Mouse (Mus musculus): ENCODE results near the gene Map3k9. TPM values are rescaled to one million over a fixed set of nuclear protein-coding genes. Genes with fewer than 3 reads are reported as not detected.

Gene Map3k9
- polyA plus RNA-seq, 1 experiment from 2014 or later = 0.52 TPM

GRCm38 (mm10) chr12:81806759-81807528 is 26.0 kb upstream of the Map3k9 start:
- Histone ChIP-seq H3K4me3 (peak overlapping the region; percentile 41), H3K27me3 (no peaks in the 10 kb centered on the region), H3K4me1 (peaks cover 6% of the 10 kb centered on the region; the same call in 1 of the 2 replicates), H3K27ac (no peak overlapping the region), H3K36me3 (no peaks in the 10 kb centered on the region), H3K9me3 (no peaks in the 10 kb centered on the region), H3K9ac (peak overlapping the region; percentile 45; the same call in 1 of the 2 replicates), H3K4me2 (replicated peaks) (peak overlapping the region; percentile 70)
- WGBS = 22% methylated on average over 17 of the region's 17 CpGs
- ATAC-seq (ENCODE audit: low FRiP score, low read depth) = no peak

GRCm38 (mm10) chr12:81806114-81806513 is 25.1 kb upstream of the Map3k9 start:
- Histone ChIP-seq H3K9ac (no peak overlapping the region), H3K4me1 (peaks cover 6% of the 10 kb centered on the region; the same call in 1 of the 2 replicates), H3K36me3 (no peaks in the 10 kb centered on the region), H3K27ac (no peak overlapping the region), H3K9me3 (no peaks in the 10 kb centered on the region), H3K4me3 (no peak overlapping the region), H3K27me3 (no peaks in the 10 kb centered on the region), H3K4me2 (replicated peaks) (no peak overlapping the region)
- no peak for ATAC-seq (ENCODE audit: low FRiP score, low read depth)
- WGBS = 87% methylated on average over 5 of the region's 5 CpGs

GRCm38 (mm10) chr12:81803803-81804202 is 22.8 kb upstream of the Map3k9 start:
- 66% methylated on average over 7 of the region's 7 CpGs for WGBS
- Histone ChIP-seq H3K36me3 (no peaks in the 10 kb centered on the region), H3K9me3 (no peaks in the 10 kb centered on the region), H3K4me3 (no peak overlapping the region), H3K27ac (no peak overlapping the region), H3K9ac (no peak overlapping the region), H3K4me2 (replicated peaks) (no peak overlapping the region), H3K27me3 (no peaks in the 10 kb centered on the region), H3K4me1 (peaks cover 6% of the 10 kb centered on the region; the same call in 1 of the 2 replicates)
- ATAC-seq (ENCODE audit: low FRiP score, low read depth) = no peak

- Histone ChIP-seq H3K9me3 (no peaks in the 10 kb centered on the region), H3K4me2 (replicated peaks) (no peak overlapping the region), H3K4me3 (no peak overlapping the region), H3K9ac (no peak overlapping the region), H3K4me1 (peaks cover 6% of the 10 kb centered on the region; the same call in 1 of the 2 replicates), H3K27me3 (no peaks in the 10 kb centered on the region), H3K36me3 (no peaks in the 10 kb centered on the region), H3K27ac (no peak overlapping the region)
- no peak for ATAC-seq (ENCODE audit: low FRiP score, low read depth)
- WGBS = 96% methylated on average over 3 of the region's 3 CpGs
Measured at GRCm38 (mm10) chr12:81803016-81803415, 22.0 kb upstream of the Map3k9 start.

- H3K9ac ChIP-seq = no peak overlapping the region
- ATAC-seq (ENCODE audit: low FRiP score, low read depth) = no peak
- H3K4me2 ChIP-seq (replicated peaks) = no peak overlapping the region
- no peak overlapping the region for H3K27ac ChIP-seq
- no peaks in the 10 kb centered on the region for H3K4me1 ChIP-seq
- H3K9me3 ChIP-seq = no peaks in the 10 kb centered on the region
- H3K27me3 ChIP-seq = no peaks in the 10 kb centered on the region
- no peak overlapping the region for H3K4me3 ChIP-seq
- H3K36me3 ChIP-seq = no peaks in the 10 kb centered on the region
- WGBS = 79% methylated on average over 9 of the region's 9 CpGs
Measured at GRCm38 (mm10) chr12:81801134-81801533, 20.2 kb upstream of the Map3k9 start.

GRCm38 (mm10) chr12:81796541-81796940 is 15.6 kb upstream of the Map3k9 start:
- Histone ChIP-seq H3K4me3 (no peak overlapping the region), H3K9me3 (no peaks in the 10 kb centered on the region), H3K9ac (no peak overlapping the region), H3K27me3 (no peaks in the 10 kb centered on the region; the same call in 1 of the 2 replicates), H3K27ac (no peak overlapping the region), H3K36me3 (no peaks in the 10 kb centered on the region), H3K4me1 (no peaks in the 10 kb centered on the region), H3K4me2 (replicated peaks) (no peak overlapping the region)
- no peak for ATAC-seq (ENCODE audit: low FRiP score, low read depth)
- 10% methylated on average over 7 of the region's 7 CpGs for WGBS

- WGBS = 63% methylated on average over 6 of the region's 6 CpGs
- no peaks in the 10 kb centered on the region; the same call in 1 of the 2 replicates for H3K27me3 ChIP-seq
- no peaks in the 10 kb centered on the region for H3K9me3 ChIP-seq
- no peak overlapping the region for H3K9ac ChIP-seq
- H3K27ac ChIP-seq = no peak overlapping the region
- H3K36me3 ChIP-seq = no peaks in the 10 kb centered on the region
- H3K4me1 ChIP-seq = no peaks in the 10 kb centered on the region
- no peak overlapping the region for H3K4me3 ChIP-seq
- no peak overlapping the region for H3K4me2 ChIP-seq (replicated peaks)
- no peak for ATAC-seq (ENCODE audit: low FRiP score, low read depth)
Measured at GRCm38 (mm10) chr12:81792511-81793218, 11.7 kb upstream of the Map3k9 start.

GRCm38 (mm10) chr12:81789499-81789898 is 8.5 kb upstream of the Map3k9 start:
- Histone ChIP-seq H3K27ac (no peak overlapping the region), H3K27me3 (peaks cover 18% of the 10 kb centered on the region)
- WGBS = 58% methylated on average over 2 of the region's 2 CpGs

GRCm38 (mm10) chr12:81788672-81789084 is 7.7 kb upstream of the Map3k9 start:
- WGBS = 3% methylated on average over 9 of the region's 9 CpGs
- H3K9ac ChIP-seq = no peak overlapping the region
- no peak overlapping the region for H3K27ac ChIP-seq
- H3K4me1 ChIP-seq = no peaks in the 10 kb centered on the region
- H3K27me3 ChIP-seq = peaks cover 24% of the 10 kb centered on the region
- no peaks in the 10 kb centered on the region for H3K36me3 ChIP-seq
- peak overlapping the region; percentile 23; the same call in 1 of the 2 replicates for H3K4me2 ChIP-seq (replicated peaks)
- ATAC-seq (ENCODE audit: low FRiP score, low read depth) = no peak
- H3K9me3 ChIP-seq = no peaks in the 10 kb centered on the region
- H3K4me3 ChIP-seq = no peak overlapping the region

More at GRCm38 (mm10) chr12:81789499-81789898, 8.5 kb upstream of the Map3k9 start:
- no peaks in the 10 kb centered on the region for H3K4me1 ChIP-seq
- no peaks in the 10 kb centered on the region for H3K9me3 ChIP-seq
- ATAC-seq (ENCODE audit: low FRiP score, low read depth) = no peak
- no peak overlapping the region for H3K4me3 ChIP-seq
- no peaks in the 10 kb centered on the region for H3K36me3 ChIP-seq
- H3K4me2 ChIP-seq (replicated peaks) = no peak overlapping the region
- H3K9ac ChIP-seq = no peak overlapping the region

GRCm38 (mm10) chr12:81787262-81787661 is 6.3 kb upstream of the Map3k9 start:
- no peaks in the 10 kb centered on the region for H3K36me3 ChIP-seq
- no peak overlapping the region for H3K9ac ChIP-seq
- H3K4me3 ChIP-seq = no peak overlapping the region
- H3K27me3 ChIP-seq = peaks cover 36% of the 10 kb centered on the region
- no peak overlapping the region for H3K4me2 ChIP-seq (replicated peaks)
- ATAC-seq (ENCODE audit: low FRiP score, low read depth) = no peak
- no peaks in the 10 kb centered on the region for H3K9me3 ChIP-seq
- no peaks in the 10 kb centered on the region for H3K4me1 ChIP-seq
- no peak overlapping the region for H3K27ac ChIP-seq
- 49% methylated on average over 12 of the region's 12 CpGs for WGBS

GRCm38 (mm10) chr12:81783301-81783700 is 2.3 kb upstream of the Map3k9 start:
- no peaks in the 10 kb centered on the region for H3K9me3 ChIP-seq
- ATAC-seq (ENCODE audit: low FRiP score, low read depth) = no peak
- no peaks in the 10 kb centered on the region for H3K36me3 ChIP-seq
- peaks cover 13% of the 10 kb centered on the region for H3K4me1 ChIP-seq
- 78% methylated on average over 4 of the region's 4 CpGs for WGBS
- no peak overlapping the region for H3K4me3 ChIP-seq
- H3K4me2 ChIP-seq (replicated peaks) = no peak overlapping the region
- H3K9ac ChIP-seq = no peak overlapping the region
- H3K27me3 ChIP-seq = peaks cover 69% of the 10 kb centered on the region
- H3K27ac ChIP-seq = no peak overlapping the region

GRCm38 (mm10) chr12:81782606-81783005 is 1.6 kb upstream of the Map3k9 start:
- Histone ChIP-seq H3K36me3 (no peaks in the 10 kb centered on the region), H3K4me1 (peaks cover 13% of the 10 kb centered on the region), H3K9me3 (no peaks in the 10 kb centered on the region), H3K4me3 (no peak overlapping the region), H3K4me2 (replicated peaks) (no peak overlapping the region), H3K9ac (no peak overlapping the region), H3K27me3 (peaks cover 74% of the 10 kb centered on the region), H3K27ac (no peak overlapping the region)
- WGBS = 88% methylated on average over 6 of the region's 6 CpGs
- ATAC-seq (ENCODE audit: low FRiP score, low read depth) = no peak
